ENCODE assay signal across 8 mouse cellular contexts in the genomic region with DNA sequence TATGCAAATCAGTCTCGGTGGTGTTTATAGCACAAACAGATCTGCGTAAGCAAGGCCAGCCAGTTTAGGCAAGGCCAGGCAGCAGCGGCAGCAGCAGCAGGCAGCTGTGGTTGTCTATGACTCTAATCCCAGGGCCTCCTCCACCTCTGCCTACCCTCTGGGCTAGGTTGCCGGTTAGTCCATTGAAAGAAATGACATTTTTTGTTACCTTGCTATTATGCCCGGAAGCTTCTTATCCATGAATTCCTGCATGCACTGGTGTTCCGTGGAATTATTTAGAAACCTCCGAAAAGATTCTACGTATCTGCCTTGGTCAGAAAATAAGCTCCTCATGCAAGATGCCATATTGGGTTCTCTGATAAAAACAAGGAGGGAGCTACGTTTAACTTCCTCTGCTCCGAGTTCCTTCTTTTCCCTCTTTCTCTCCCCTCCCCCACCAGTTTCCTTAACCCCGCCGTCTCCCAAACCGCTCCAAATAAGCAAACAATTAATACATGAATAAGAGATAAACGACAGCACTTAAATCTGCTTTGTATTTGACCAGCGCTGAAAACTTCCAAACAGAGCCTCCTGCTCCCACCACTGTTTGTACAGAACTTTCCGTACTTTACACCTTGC. TPM values are rescaled to one million over a fixed set of nuclear protein-coding genes. Genes with fewer than 3 reads are reported as not detected.
DNase-seq lines count a peak whose midpoint lies in the region; ATAC-seq and TF ChIP-seq lines count a peak whose summit lies in the region.

No protein-coding gene starts in this region.

- ATAC-seq in hindbrain, embryonic 12.5 days (ENCODE audit: low FRiP score), result peak; percentile 89
- 0 out of 2 replicates have a peak, but pooled peaks have one; percentile 36 for ATAC-seq in lung, embryonic 16.5 days (ENCODE audit: low read depth)
- no peak for ATAC-seq in inflammation-experienced regulatory T-cells, adult 6 months

- H3K4me1 ChIP-seq in ES-E14 (ENCODE audit: control insufficient read depth in 2 of 2, insufficient read depth in 2 of 2, low read length in 2 of 2, poor library complexity in 1 of 2), result no peaks in the 10 kb centered on the region
- peaks cover 4% of the 10 kb centered on the region; the same call in 1 of the 2 replicates for H3K4me1 ChIP-seq in hindbrain, embryonic 12.5 days
- no peaks in the 10 kb centered on the region for H3K4me1 ChIP-seq in lung, embryonic 16.5 days (replicated peaks; ENCODE audit: control insufficient read depth, insufficient read depth, low read length)

- DNase-seq in ES-E14 (ENCODE audit: low read depth, low spot score), result peak; percentile 6
- DNase-seq in cerebellum, postnatal 10 days, result peak; percentile 58 to 59
- peak; percentile 67 to 68 for DNase-seq in frontal cortex, postnatal 36 days (ENCODE audit: low spot score in 2 of 2)
- DNase-seq in layer of hippocampus, postnatal 10 days (ENCODE audit: low spot score in 2 of 2), result peak; percentile 46 to 52
- DNase-seq in ovary, postnatal 14 days (ENCODE audit: low spot score), result peak; percentile 55

- in situ Hi-C loops in ES-E14 (cut with MboI; ENCODE audit: low sequenced_read_pairs in 2 of 2, unreplicated experiment in 2 of 2), result no loop called here

- H3K27ac ChIP-seq in ES-E14 (ENCODE audit: insufficient read depth, low read depth, low read length, poor library complexity, severe bottlenecking), result no peak overlapping the region
- H3K27ac ChIP-seq in hindbrain, embryonic 12.5 days, result peak overlapping the region; percentile 0; the same call in 1 of the 2 replicates
- no peak overlapping the region for H3K27ac ChIP-seq in lung, embryonic 16.5 days (ENCODE audit: low read length)

- H3K4me2 ChIP-seq in hindbrain, embryonic 12.5 days (replicated peaks), result peak overlapping the region; percentile 53
- H3K4me2 ChIP-seq in lung, embryonic 16.5 days (ENCODE audit: low read depth, low read length), result peak overlapping the region; percentile 50

- no peaks in the 10 kb centered on the region for H3K9me3 ChIP-seq in ES-E14 (ENCODE audit: control insufficient read depth, insufficient read depth, low read depth, low read length)
- H3K9me3 ChIP-seq in hindbrain, embryonic 12.5 days (replicated peaks), result no peaks in the 10 kb centered on the region
- H3K9me3 ChIP-seq in lung, embryonic 16.5 days (ENCODE audit: control insufficient read depth, low read length), result no peaks in the 10 kb centered on the region

- 10% methylated on average over 16 of the region's 16 CpGs for WGBS in hindbrain, embryonic 12.5 days
- 12% methylated on average over 16 of the region's 16 CpGs for WGBS in lung, embryonic 16.5 days

- no peaks in the 10 kb centered on the region for H3K36me3 ChIP-seq in ES-E14 (ENCODE audit: control insufficient read depth, insufficient read depth, low read length, poor library complexity, severe bottlenecking)
- no peaks in the 10 kb centered on the region for H3K36me3 ChIP-seq in hindbrain, embryonic 12.5 days
- H3K36me3 ChIP-seq in lung, embryonic 16.5 days (ENCODE audit: control insufficient read depth, insufficient read depth, low read length), result no peaks in the 10 kb centered on the region

- no peaks in the 10 kb centered on the region for H3K27me3 ChIP-seq in hindbrain, embryonic 12.5 days
- no peaks in the 10 kb centered on the region for H3K27me3 ChIP-seq in lung, embryonic 16.5 days (ENCODE audit: control insufficient read depth, insufficient read depth, low read depth, low read length)

- no peak overlapping the region for H3K4me3 ChIP-seq in ES-E14 (ENCODE audit: insufficient read depth in 1 of 2, low read depth in 1 of 2, low read length in 2 of 2, poor library complexity in 1 of 2, severe bottlenecking in 1 of 2)
- H3K4me3 ChIP-seq in hindbrain, embryonic 12.5 days, result peak overlapping the region; percentile 34
- peak overlapping the region; percentile 32 for H3K4me3 ChIP-seq in lung, embryonic 16.5 days (ENCODE audit: low read length)

- H3K9ac ChIP-seq in ES-E14 (ENCODE audit: insufficient read depth, low read depth, low read length, poor library complexity, severe bottlenecking), result no peak overlapping the region
- no peak overlapping the region for H3K9ac ChIP-seq in hindbrain, embryonic 12.5 days
- H3K9ac ChIP-seq in lung, embryonic 16.5 days (ENCODE audit: low read length), result peak overlapping the region; percentile 36

TF ChIP-seq in ES-E14, 5 proteins besides CTCF, POLR2A, EP300 and RAD21:
- TF ChIP-seq MAFK (IDR thresholded peaks at IDR 0.05; ENCODE audit: insufficient read depth, low read depth, low read length) (no peak), HCFC1 (IDR thresholded peaks at IDR 0.05; ENCODE audit: borderline replicate concordance, insufficient read depth, low read length) (no peak), ZNF384 (IDR thresholded peaks at IDR 0.05; ENCODE audit: low read depth, low read length) (no peak), CHD2 (IDR thresholded peaks at IDR 0.05; ENCODE audit: low read depth, low read length) (no peak), ZC3H11A (IDR thresholded peaks at IDR 0.05; ENCODE audit: borderline replicate concordance, low read depth, low read length) (no peak)

RNA-seq across cellular contexts. Expression of gene Hnmt, which starts 0.6 kb away (rescaled TPM):
- total RNA-seq in ES-E14 (2012; rRNA removed), result not detected in 2 replicates
- polyA plus RNA-seq in hindbrain, embryonic 12.5 days (2016; fragmentation: Nextera tagmentation; extraction: Ambion mirVana), result 1.2 and 2.2 TPM in 2 replicates
- total RNA-seq in layer of hippocampus, postnatal 10 days (2021), result 10 to 100 TPM; 24.3 to 26.7 TPM
- polyA plus RNA-seq in lung, embryonic 16.5 days (2015; fragmentation: Nextera tagmentation; extraction: Ambion mirVana), result 1.2 and 1.3 TPM in 2 replicates
- not detected for polyA plus RNA-seq in inflammation-experienced regulatory T-cells, adult 6 months (2017; shearing (Covaris generic))

RNA-seq across cellular contexts. Expression of gene Tbpl2, which starts 47.8 kb away (rescaled TPM):
- not detected in 2 replicates for total RNA-seq in ES-E14 (2012; rRNA removed)
- not detected in 2 replicates for polyA plus RNA-seq in hindbrain, embryonic 12.5 days (2016; fragmentation: Nextera tagmentation; extraction: Ambion mirVana)
- total RNA-seq in layer of hippocampus, postnatal 10 days (2021), result not detected
- polyA plus RNA-seq in lung, embryonic 16.5 days (2015; fragmentation: Nextera tagmentation; extraction: Ambion mirVana), result not detected in 2 replicates
- polyA plus RNA-seq in inflammation-experienced regulatory T-cells, adult 6 months (2017; shearing (Covaris generic)), result not detected

Comparison
In these comparisons a context has a peak if more than half of its experiments do, and no peak if none do; other contexts are left out.
1. DNase-seq: peak in every context shown above with its lines; median percentile 68 in frontal cortex, postnatal 36 days; 58 in cerebellum, postnatal 10 days; 55 in ovary, postnatal 14 days; 49 in layer of hippocampus, postnatal 10 days; 6 in ES-E14.
2. H3K4me3 ChIP-seq: peak in hindbrain, embryonic 12.5 days (single experiment) and lung, embryonic 16.5 days (single experiment); none in ES-E14 (0 of 2).